Mouse (Mus musculus): ENCODE data around the gene Sprr2i.

DNA sequence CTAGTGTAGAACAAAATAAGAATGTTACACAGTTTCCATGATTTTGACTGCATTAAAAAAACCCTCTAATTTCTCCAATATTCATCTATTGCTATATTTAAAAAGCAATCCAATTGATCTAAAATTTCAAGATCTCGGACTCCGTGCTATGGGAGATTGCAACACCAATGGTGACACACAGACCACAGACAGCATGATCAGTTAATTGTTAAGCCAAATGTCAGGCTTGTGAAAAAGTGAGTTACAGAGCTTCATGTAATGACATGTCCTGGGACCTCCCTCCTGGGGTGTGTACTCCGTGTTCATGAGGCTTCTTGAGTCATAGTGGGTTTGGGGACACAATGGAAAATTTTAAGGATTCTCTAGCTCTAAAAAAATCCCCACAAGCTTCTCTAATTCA is 32.4 kb downstream of the Sprr2i start:
- TF ChIP-seq CTCF (IDR thresholded peaks at IDR 0.05; ENCODE audit: extremely low read depth, insufficient read depth, low read length): no peak
- no peak for TF ChIP-seq POLR2A (IDR thresholded peaks at IDR 0.05; ENCODE audit: extremely low read depth, insufficient read depth, low read length)

All from cortical plate, adult 2 months (tissue).